Mouse (Mus musculus): Measurements from ENCODE around the gene C1qtnf12. TPM values are rescaled to one million over a fixed set of nuclear protein-coding genes. Genes with fewer than 3 reads are reported as not detected.

The C1qtnf12 gene
- total and polyA plus RNA-seq, 3 experiments = 21.1 to 25.0 (median 24.5) TPM

DNA sequence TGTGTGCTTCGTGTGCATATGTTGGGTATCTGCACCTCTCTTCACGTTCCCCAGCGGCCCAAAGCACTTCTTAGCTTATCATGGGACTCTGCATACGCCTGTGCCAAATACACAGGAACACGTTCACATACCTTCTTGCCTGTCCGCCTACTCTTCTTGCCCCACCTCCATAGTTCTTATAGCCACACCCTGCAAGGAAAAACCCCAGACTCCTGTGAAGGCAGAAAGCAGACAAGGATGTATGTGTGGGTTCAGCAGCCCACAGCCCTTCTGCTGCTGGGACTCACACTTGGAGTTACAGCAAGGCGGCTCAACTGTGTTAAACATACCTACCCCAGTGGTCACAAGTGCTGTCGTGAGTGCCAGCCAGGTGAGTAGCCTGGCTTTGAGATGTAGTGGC, 51.5 kb downstream of the C1qtnf12 start, which contains the start of gene Tnfrsf4:
Gene Tnfrsf4, plus strand, starts transcription at position 207 of the 400 bp plus-strand sequence.
- in situ Hi-C loops (cut with MboI; ENCODE audit: low pct_ligation_motif_present, low pct_unique_long_range_greater_than_20kb, low sequenced_read_pairs) = no loop called here
- Histone ChIP-seq H3K9me3 (replicated peaks; ENCODE audit: low read length) (no peaks in the 10 kb centered on the region), H3K4me3 (replicated peaks in 1 of 3; ENCODE audit: low read depth in 2 of 3, low read length in 2 of 3, poor library complexity in 1 of 3) (peak within 1 kb of the TSS in 2 of 3 experiments; percentile 38 to 44), H3K9ac (ENCODE audit: insufficient read depth, low read depth) (no peak within 1 kb of the TSS), H3K36me3 (replicated peaks in 1 of 2; ENCODE audit: control insufficient read depth in 1 of 2, insufficient read depth in 1 of 2, low read length in 1 of 2) (peaks cover 62 to 84% of the 10 kb centered on the region in 2 experiments), H3K27me3 (replicated peaks) (no peaks in the 10 kb centered on the region), H3K27ac (ENCODE audit: insufficient read depth, low read depth) (no peak within 1 kb of the TSS), H3K4me2 (ENCODE audit: insufficient read depth, low read depth, poor library complexity, severe bottlenecking) (no peak within 1 kb of the TSS), H3K79me2 (replicated peaks; ENCODE audit: control insufficient read depth, extremely low read depth, insufficient read depth, poor library complexity, severe bottlenecking) (no peaks in the 10 kb centered on the region), H3K4me1 (ENCODE audit: control insufficient read depth in 1 of 2, insufficient read depth in 2 of 2) (peaks cover 11 to 47% of the 10 kb centered on the region in 2 experiments)
- no peak for DNase-seq (ENCODE audit: extremely low read depth)
- dilution Hi-C loops (cut with MboI; ENCODE audit: extremely low pct_ligation_motif_present, extremely low pct_unique_long_range_greater_than_20kb, low sequenced_read_pairs) = no loop called here
- TF ChIP-seq POLR2A (IDR thresholded peaks at IDR 0.05; ENCODE audit: low read depth, low read length) (peak; percentile 30; the same call in 1 of the 2 replicates), ZNF384 (IDR thresholded peaks at IDR 0.05; ENCODE audit: low read depth, low read length) (no peak)

DNA sequence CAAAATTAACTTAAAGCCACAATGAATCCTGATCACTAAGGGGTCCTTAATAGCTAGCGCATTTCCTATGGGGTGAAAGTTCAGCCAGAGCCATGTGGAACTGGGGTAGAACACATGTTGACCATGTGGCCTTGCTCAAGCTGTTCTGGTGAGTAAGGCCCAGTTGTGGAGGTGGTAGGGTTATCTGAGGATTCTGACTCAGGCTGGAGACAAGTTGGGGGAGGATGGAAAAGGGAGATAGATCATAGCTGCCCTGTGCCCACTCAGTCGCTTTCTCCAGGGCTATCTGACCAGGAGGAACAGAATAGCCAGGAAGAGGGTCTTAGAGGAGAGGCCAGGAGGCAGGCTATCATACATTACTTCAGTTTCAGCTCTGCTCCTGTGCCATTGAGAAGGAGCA, 52.3 kb downstream of the C1qtnf12 start:
- H3K27ac ChIP-seq (ENCODE audit: insufficient read depth, low read depth) = no peak overlapping the region
- H3K4me2 ChIP-seq (ENCODE audit: insufficient read depth, low read depth, poor library complexity, severe bottlenecking) = no peak overlapping the region
- TF ChIP-seq RCOR1 (conservative IDR thresholded peaks at IDR 0.05; ENCODE audit: low read depth, low read length) (no peak), TBP (conservative IDR thresholded peaks at IDR 0.05; ENCODE audit: low read depth, low read length) (no peak)
- DNase-seq (ENCODE audit: extremely low read depth) = no peak
- dilution Hi-C loops (cut with MboI; ENCODE audit: extremely low pct_ligation_motif_present, extremely low pct_unique_long_range_greater_than_20kb, low sequenced_read_pairs) (no loop called here), in situ Hi-C loops (cut with MboI; ENCODE audit: low pct_ligation_motif_present, low pct_unique_long_range_greater_than_20kb, low sequenced_read_pairs) (no loop called here)
- H3K9me3 ChIP-seq (replicated peaks; ENCODE audit: low read length) = no peaks in the 10 kb centered on the region
- peaks cover 10 to 47% of the 10 kb centered on the region in 2 experiments; a peak in 3 of 4 replicates for H3K4me1 ChIP-seq (ENCODE audit: control insufficient read depth in 1 of 2, insufficient read depth in 2 of 2)
- H3K4me3 ChIP-seq (replicated peaks in 1 of 3; ENCODE audit: low read depth in 2 of 3, low read length in 2 of 3, poor library complexity in 1 of 3) = peak overlapping the region in 2 of 3 experiments; percentile 38 to 44
- no peaks in the 10 kb centered on the region for H3K27me3 ChIP-seq (replicated peaks)
- peaks cover 54 to 77% of the 10 kb centered on the region in 2 experiments for H3K36me3 ChIP-seq (replicated peaks in 1 of 2; ENCODE audit: control insufficient read depth in 1 of 2, insufficient read depth in 1 of 2, low read length in 1 of 2)
- no peak overlapping the region for H3K9ac ChIP-seq (ENCODE audit: insufficient read depth, low read depth)
- no peaks in the 10 kb centered on the region for H3K79me2 ChIP-seq (replicated peaks; ENCODE audit: control insufficient read depth, extremely low read depth, insufficient read depth, poor library complexity, severe bottlenecking)

Other genes starting within 250 kb of the C1qtnf12 start
Only the 20 nearest of the 26 such genes appear.
- 0.04 TPM in 2 replicates for gene Tmem88b, start 176.4 kb upstream of the C1qtnf12 start, total RNA-seq (2012; rRNA removed)
- gene Tmem88b, start 176.4 kb upstream of the C1qtnf12 start, total RNA-seq (2014; rRNA removed) = not detected in 2 replicates
- not detected in 2 replicates for gene Tmem88b, start 176.4 kb upstream of the C1qtnf12 start, polyA plus RNA-seq (2012; ENCODE audit: insufficient read length, low read depth)
- not detected in 2 replicates for gene Ankrd65, start 171.9 kb upstream of the C1qtnf12 start, total RNA-seq (2012; rRNA removed)
- not detected in 2 replicates for gene Ankrd65, start 171.9 kb upstream of the C1qtnf12 start, total RNA-seq (2014; rRNA removed)
- not detected in 2 replicates for gene Ankrd65, start 171.9 kb upstream of the C1qtnf12 start, polyA plus RNA-seq (2012; ENCODE audit: insufficient read length, low read depth)
- 146 and 238 TPM in 2 replicates for gene Mrpl20, start 159.4 kb upstream of the C1qtnf12 start, total RNA-seq (2012; rRNA removed)
- 230 and 244 TPM in 2 replicates for gene Mrpl20, start 159.4 kb upstream of the C1qtnf12 start, total RNA-seq (2014; rRNA removed)
- gene Mrpl20, start 159.4 kb upstream of the C1qtnf12 start, polyA plus RNA-seq (2012; ENCODE audit: insufficient read length, low read depth) = 193 and 212 TPM in 2 replicates
- gene Ccnl2, start 149.8 kb upstream of the C1qtnf12 start, total RNA-seq (2012; rRNA removed) = 63.0 and 63.7 TPM in 2 replicates
- gene Ccnl2, start 149.8 kb upstream of the C1qtnf12 start, total RNA-seq (2014; rRNA removed) = 67.7 and 79.7 TPM in 2 replicates
- gene Ccnl2, start 149.8 kb upstream of the C1qtnf12 start, polyA plus RNA-seq (2012; ENCODE audit: insufficient read length, low read depth) = 59.6 and 64.8 TPM in 2 replicates
- 142 and 149 TPM in 2 replicates for gene Aurkaip1, start 131.0 kb upstream of the C1qtnf12 start, total RNA-seq (2012; rRNA removed)
- 162 and 182 TPM in 2 replicates for gene Aurkaip1, start 131.0 kb upstream of the C1qtnf12 start, total RNA-seq (2014; rRNA removed)
- 138 and 141 TPM in 2 replicates for gene Aurkaip1, start 131.0 kb upstream of the C1qtnf12 start, polyA plus RNA-seq (2012; ENCODE audit: insufficient read length, low read depth)
- 17.2 and 24.0 TPM in 2 replicates for gene Mxra8, start 122.6 kb upstream of the C1qtnf12 start, total RNA-seq (2012; rRNA removed)
- 8.8 and 10.8 TPM in 2 replicates for gene Mxra8, start 122.6 kb upstream of the C1qtnf12 start, total RNA-seq (2014; rRNA removed)
- 10.8 and 12.4 TPM in 2 replicates for gene Mxra8, start 122.6 kb upstream of the C1qtnf12 start, polyA plus RNA-seq (2012; ENCODE audit: insufficient read length, low read depth)
- 52.1 and 55.1 TPM in 2 replicates for gene Dvl1, start 114.9 kb upstream of the C1qtnf12 start, total RNA-seq (2012; rRNA removed)
- 25.8 and 28.5 TPM in 2 replicates for gene Dvl1, start 114.9 kb upstream of the C1qtnf12 start, total RNA-seq (2014; rRNA removed)
- 21.4 and 23.9 TPM in 2 replicates for gene Dvl1, start 114.9 kb upstream of the C1qtnf12 start, polyA plus RNA-seq (2012; ENCODE audit: insufficient read length, low read depth)
- 0.63 and 0.89 TPM in 2 replicates for gene Tas1r3, start 99.0 kb upstream of the C1qtnf12 start, total RNA-seq (2012; rRNA removed)
- 0.09 and 0.15 TPM in 2 replicates for gene Tas1r3, start 99.0 kb upstream of the C1qtnf12 start, total RNA-seq (2014; rRNA removed)
- gene Tas1r3, start 99.0 kb upstream of the C1qtnf12 start, polyA plus RNA-seq (2012; ENCODE audit: insufficient read length, low read depth) = 0.34 and 0.47 TPM in 2 replicates
- gene Cptp, start 92.9 kb upstream of the C1qtnf12 start, total RNA-seq (2012; rRNA removed) = 12.1 and 16.2 TPM in 2 replicates
- 8.0 and 9.0 TPM in 2 replicates for gene Cptp, start 92.9 kb upstream of the C1qtnf12 start, total RNA-seq (2014; rRNA removed)
- gene Cptp, start 92.9 kb upstream of the C1qtnf12 start, polyA plus RNA-seq (2012; ENCODE audit: insufficient read length, low read depth) = 15.5 and 16.5 TPM in 2 replicates
- gene Ints11, start 92.8 kb upstream of the C1qtnf12 start, total RNA-seq (2012; rRNA removed) = 97.6 and 103 TPM in 2 replicates
- gene Ints11, start 92.8 kb upstream of the C1qtnf12 start, total RNA-seq (2014; rRNA removed) = 83.9 and 88.9 TPM in 2 replicates
- gene Ints11, start 92.8 kb upstream of the C1qtnf12 start, polyA plus RNA-seq (2012; ENCODE audit: insufficient read length, low read depth) = 72.5 and 77.1 TPM in 2 replicates
- 45.7 and 61.4 TPM in 2 replicates for gene Pusl1, start 70.5 kb upstream of the C1qtnf12 start, total RNA-seq (2012; rRNA removed)
- 32.1 and 38.0 TPM in 2 replicates for gene Pusl1, start 70.5 kb upstream of the C1qtnf12 start, total RNA-seq (2014; rRNA removed)
- 29.5 and 37.5 TPM in 2 replicates for gene Pusl1, start 70.5 kb upstream of the C1qtnf12 start, polyA plus RNA-seq (2012; ENCODE audit: insufficient read length, low read depth)
- 10.7 and 13.1 TPM in 2 replicates for gene Acap3, start 70.5 kb upstream of the C1qtnf12 start, total RNA-seq (2012; rRNA removed)
- 4.2 and 4.3 TPM in 2 replicates for gene Acap3, start 70.5 kb upstream of the C1qtnf12 start, total RNA-seq (2014; rRNA removed)
- gene Acap3, start 70.5 kb upstream of the C1qtnf12 start, polyA plus RNA-seq (2012; ENCODE audit: insufficient read length, low read depth) = 10.5 and 13.4 TPM in 2 replicates
- 73.5 and 112 TPM in 2 replicates for gene Ube2j2, start 18.5 kb upstream of the C1qtnf12 start, total RNA-seq (2012; rRNA removed)
- gene Ube2j2, start 18.5 kb upstream of the C1qtnf12 start, total RNA-seq (2014; rRNA removed) = 137 and 145 TPM in 2 replicates
- gene Ube2j2, start 18.5 kb upstream of the C1qtnf12 start, polyA plus RNA-seq (2012; ENCODE audit: insufficient read length, low read depth) = 144 and 150 TPM in 2 replicates
- gene B3galt6, start 30.3 kb downstream of the C1qtnf12 start, total RNA-seq (2012; rRNA removed) = 10.1 and 11.3 TPM in 2 replicates
- 8.6 and 9.9 TPM in 2 replicates for gene B3galt6, start 30.3 kb downstream of the C1qtnf12 start, total RNA-seq (2014; rRNA removed)
- 3.1 and 3.4 TPM in 2 replicates for gene B3galt6, start 30.3 kb downstream of the C1qtnf12 start, polyA plus RNA-seq (2012; ENCODE audit: insufficient read length, low read depth)
- 193 and 211 TPM in 2 replicates for gene Sdf4, start 30.6 kb downstream of the C1qtnf12 start, total RNA-seq (2012; rRNA removed)
- 210 and 227 TPM in 2 replicates for gene Sdf4, start 30.6 kb downstream of the C1qtnf12 start, total RNA-seq (2014; rRNA removed)
- gene Sdf4, start 30.6 kb downstream of the C1qtnf12 start, polyA plus RNA-seq (2012; ENCODE audit: insufficient read length, low read depth) = 167 and 193 TPM in 2 replicates
- 21.7 and 28.2 TPM in 2 replicates for gene Tnfrsf4, start 51.5 kb downstream of the C1qtnf12 start, total RNA-seq (2012; rRNA removed)
- gene Tnfrsf4, start 51.5 kb downstream of the C1qtnf12 start, total RNA-seq (2014; rRNA removed) = 73.5 and 86.1 TPM in 2 replicates
- 63.8 and 81.1 TPM in 2 replicates for gene Tnfrsf4, start 51.5 kb downstream of the C1qtnf12 start, polyA plus RNA-seq (2012; ENCODE audit: insufficient read length, low read depth)
- gene Tnfrsf18, start 63.8 kb downstream of the C1qtnf12 start, total RNA-seq (2012; rRNA removed) = 52.1 and 76.1 TPM in 2 replicates
- 48.8 and 50.7 TPM in 2 replicates for gene Tnfrsf18, start 63.8 kb downstream of the C1qtnf12 start, total RNA-seq (2014; rRNA removed)
- gene Tnfrsf18, start 63.8 kb downstream of the C1qtnf12 start, polyA plus RNA-seq (2012; ENCODE audit: insufficient read length, low read depth) = 38.8 and 48.4 TPM in 2 replicates
- gene Ttll10, start 97.1 kb downstream of the C1qtnf12 start, total RNA-seq (2012; rRNA removed) = 0.04 TPM in 1 of 2 replicates, not detected in the other
- not detected in 2 replicates for gene Ttll10, start 97.1 kb downstream of the C1qtnf12 start, total RNA-seq (2014; rRNA removed)
- not detected in 2 replicates for gene Ttll10, start 97.1 kb downstream of the C1qtnf12 start, polyA plus RNA-seq (2012; ENCODE audit: insufficient read length, low read depth)
- gene 9430015G10Rik, start 147.7 kb downstream of the C1qtnf12 start, total RNA-seq (2012; rRNA removed) = 34.3 and 37.7 TPM in 2 replicates
- 29.8 and 31.1 TPM in 2 replicates for gene 9430015G10Rik, start 147.7 kb downstream of the C1qtnf12 start, total RNA-seq (2014; rRNA removed)
- gene 9430015G10Rik, start 147.7 kb downstream of the C1qtnf12 start, polyA plus RNA-seq (2012; ENCODE audit: insufficient read length, low read depth) = 29.8 and 33.2 TPM in 2 replicates
- 0.21 and 0.29 TPM in 2 replicates for gene Rnf223, start 168.2 kb downstream of the C1qtnf12 start, total RNA-seq (2012; rRNA removed)
- gene Rnf223, start 168.2 kb downstream of the C1qtnf12 start, total RNA-seq (2014; rRNA removed) = 0.07 and 0.18 TPM in 2 replicates
- 0.55 and 0.80 TPM in 2 replicates for gene Rnf223, start 168.2 kb downstream of the C1qtnf12 start, polyA plus RNA-seq (2012; ENCODE audit: insufficient read length, low read depth)